Mouse (Mus musculus) thymus, postnatal 4 days (tissue): ENCODE data around the gene Kank3.
"Not testable (repeated sequence)": the region's sequence is repeated elsewhere in the genome, so short reads cannot be mapped to it uniquely, and the experiment has no call there.

Experiments
- DNase-seq: peaks from one replicate; pipeline ENCODE4 v3.0.0; 2021

Kank3 gene

DNA sequence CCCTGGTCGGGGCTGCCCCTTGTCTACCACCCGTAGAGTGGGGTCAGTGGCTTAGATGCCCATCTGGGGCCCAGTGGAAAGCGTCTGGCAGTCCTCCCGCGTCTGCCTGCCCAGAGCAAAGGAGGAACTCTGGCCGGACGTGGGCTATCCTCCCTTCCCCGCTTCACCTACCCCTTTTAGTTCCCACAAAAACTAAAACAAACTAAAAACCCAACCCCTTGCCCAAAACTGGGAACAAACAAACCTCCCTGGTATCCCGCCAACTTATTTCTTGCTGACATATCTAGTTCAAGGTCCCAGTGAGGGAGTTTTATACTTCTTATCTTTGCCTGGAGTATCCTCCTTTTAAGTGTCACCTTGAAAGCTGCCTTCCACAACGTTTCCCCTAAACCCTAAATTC is 2.1 kb upstream of the Kank3 start:
- no peak for DNase-seq

DNA sequence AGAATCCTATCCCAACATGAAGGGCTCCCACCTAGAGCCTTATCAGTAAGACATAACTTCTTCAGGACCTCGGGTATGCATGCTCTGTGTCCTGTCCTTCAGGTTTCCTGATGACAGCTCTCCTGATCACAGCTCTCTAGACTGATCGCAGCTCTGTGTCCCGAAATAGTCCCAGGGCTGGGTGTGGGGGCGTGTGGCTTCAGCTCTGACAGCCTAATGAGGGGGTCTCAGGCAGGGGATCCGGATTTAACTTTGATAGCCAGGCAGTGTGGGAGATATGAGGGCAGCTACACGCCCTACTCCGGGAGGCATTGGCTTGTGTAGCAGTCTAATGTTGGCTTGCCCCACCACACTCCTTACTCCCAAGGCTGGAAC is 810 bp downstream of the Kank3 start:
- no peak for DNase-seq

DNA sequence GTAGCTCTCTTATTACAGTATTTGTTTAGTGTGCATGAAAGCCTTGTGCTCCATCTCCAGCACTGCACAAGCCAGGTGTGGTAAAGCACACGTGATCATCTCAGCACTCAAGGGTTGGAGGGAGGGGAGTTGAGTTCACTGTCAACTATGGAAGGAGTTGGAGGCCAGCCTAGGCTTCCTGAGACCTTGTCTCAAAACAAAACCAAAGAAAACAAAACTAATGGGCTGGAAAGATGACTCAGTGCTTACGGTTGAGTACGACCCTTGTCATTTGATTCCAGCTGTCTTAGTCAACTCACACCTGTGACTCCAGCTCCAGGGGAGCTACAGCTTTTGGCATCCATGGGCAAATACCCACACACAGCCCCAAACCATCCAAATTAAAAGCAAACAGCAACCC is 2.2 kb downstream of the Kank3 start:
- no peak for DNase-seq

DNA sequence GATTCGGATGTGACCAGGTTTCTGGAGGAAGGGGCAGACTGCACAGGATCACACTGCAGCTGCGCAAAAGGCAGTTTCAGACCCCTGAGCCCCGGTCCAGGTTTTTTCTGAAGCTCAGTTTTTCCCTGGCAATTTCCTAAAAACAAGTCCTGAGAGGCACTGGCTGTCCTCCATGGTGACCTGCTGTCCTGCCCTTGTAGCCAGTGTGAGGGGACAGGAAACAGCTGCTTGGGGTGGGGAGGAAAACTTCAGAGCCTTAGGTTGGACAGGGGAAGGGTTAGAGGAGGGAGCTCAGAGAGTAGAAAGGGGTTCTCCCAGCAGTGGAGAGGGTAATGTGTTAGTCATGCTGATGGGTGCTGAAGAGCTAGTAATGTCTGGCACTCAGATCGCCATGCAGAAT is 2.7 kb downstream of the Kank3 start:
- no peak for DNase-seq

DNA sequence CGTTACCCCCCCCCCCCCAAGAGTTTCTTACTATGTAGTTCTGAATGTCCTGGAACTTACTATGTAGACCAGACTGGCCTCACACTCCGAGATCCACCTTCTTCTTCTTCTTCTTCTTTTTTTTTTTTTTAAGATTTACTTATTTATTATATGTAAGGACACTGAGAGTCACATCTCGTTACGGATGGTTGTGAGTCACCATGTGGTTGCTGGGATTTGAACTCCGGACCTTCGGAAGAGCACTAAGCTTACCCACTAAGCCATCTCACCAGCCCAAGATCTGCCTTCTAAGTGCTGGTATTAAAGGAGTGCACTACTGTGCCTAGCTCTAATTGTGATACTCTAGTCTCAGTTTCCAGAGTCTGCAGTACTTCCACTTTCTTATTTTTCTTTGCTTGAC is 5.1 kb downstream of the Kank3 start:
- DNase-seq, result no peak

DNA sequence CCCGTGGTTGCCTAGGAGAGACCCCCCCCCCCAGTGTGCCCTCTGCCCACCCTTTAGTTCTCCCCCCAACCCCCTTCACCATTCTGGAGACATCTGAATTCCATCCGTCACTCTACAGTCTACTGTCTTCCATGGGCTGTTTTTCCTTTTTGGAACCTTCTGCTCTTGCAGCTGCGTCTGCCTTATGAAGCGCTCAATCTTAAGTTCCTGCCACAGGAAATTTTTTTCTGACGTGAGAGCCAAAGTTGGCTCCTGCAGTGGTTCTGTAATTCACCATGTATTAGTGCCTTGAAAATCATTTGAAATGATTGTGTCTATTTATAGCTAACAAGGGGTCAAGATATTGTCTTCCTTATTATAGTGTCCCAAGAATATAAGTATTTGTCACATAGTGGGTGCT is 6.3 kb downstream of the Kank3 start:
- DNase-seq, result no peak

DNA sequence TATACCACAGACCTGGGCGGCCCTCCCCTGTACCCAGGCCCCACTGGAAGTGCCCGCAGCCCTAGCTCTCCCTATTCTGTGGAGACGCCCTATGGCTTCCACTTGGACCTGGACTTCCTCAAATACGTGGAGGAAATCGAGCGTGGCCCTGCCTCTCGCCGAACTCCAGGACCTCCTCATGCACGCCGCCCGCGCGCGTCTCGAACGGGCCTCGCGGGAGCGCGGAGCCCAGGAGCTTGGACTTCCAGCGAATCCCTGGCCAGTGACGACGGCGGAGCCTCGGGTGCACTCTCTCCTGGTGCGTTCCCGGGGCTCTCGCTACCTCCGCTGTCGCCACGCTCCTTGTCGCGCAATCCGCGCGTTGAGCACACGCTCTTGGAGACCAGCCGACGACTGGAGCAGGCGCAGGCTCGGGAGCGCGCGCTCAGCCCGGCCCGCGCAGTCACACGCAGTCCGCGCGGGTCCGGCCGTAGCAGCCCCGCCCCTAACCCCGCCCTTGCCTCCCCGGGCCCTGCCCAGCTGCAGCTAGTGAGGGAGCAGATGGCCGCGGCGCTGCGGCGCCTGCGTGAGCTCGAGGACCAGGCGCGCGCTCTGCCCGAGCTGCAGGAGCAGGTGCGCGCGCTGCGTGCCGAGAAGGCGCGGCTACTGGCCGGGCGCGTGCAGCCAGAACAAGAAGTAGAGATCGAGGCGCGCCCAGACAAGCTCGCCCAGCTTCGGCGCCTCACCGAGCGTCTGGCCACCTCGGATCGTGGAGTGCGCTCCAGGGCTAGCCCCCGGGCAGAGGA is 7.1 kb downstream of the Kank3 start:
- peak; percentile 85 for DNase-seq

DNA sequence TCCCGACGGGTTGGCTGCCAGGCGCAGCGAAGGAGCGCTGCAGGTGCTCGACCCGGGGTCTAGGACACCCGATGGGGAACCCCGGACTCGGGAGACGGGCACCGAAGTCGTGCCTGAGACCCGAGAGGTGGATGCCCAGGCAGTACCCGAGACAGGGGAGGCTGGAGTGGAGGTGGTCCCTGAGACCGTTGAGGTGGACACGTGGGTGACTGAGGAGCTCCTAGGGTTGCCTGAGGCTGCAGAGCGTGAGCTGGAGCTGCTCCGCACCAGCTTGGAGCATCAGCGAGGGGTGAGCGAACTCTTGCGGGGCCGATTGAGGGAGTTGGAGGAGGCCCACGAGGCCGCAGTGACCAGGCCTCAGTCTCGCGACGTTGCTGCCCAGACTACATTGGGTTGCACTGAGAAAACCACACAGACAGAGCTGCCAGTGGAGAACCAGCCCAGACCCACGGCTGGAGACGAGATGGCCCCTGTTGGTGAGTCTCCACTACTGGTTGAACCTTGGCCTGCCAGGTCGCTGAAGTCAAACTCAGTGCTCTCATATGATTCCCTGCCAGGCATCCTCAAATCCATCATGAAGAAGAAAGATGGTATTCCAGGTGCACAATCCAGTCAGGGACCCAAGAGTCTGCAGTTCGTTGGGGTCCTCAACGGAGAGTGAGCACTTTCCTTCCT is 7.8 kb downstream of the Kank3 start:
- DNase-seq, result no peak

DNA sequence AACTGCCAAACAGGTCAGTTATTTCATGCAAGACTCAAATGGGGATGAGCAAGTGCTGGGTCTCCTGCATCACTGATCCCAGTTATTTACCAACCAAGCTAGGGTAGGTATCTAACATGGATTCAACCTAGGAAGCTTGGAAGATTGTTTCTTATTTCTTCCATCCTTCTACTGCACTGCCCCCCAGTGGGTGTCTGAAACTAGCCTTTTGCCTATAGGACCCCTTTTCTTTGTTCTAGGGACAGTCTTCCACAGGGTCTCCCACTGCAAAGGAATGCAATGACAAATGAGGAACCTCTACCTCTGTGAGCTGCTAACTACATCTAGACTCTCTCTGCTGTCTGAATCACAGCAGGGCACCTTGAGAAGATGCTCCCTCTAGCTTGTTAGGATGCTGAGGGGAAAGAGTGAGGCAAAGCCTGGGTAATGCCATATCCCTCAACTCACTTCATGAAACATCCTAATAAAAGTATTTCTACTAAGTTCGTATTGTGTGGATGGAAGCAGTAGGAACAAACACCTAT is 12.2 kb downstream of the Kank3 start:
- no peak for DNase-seq

DNA sequence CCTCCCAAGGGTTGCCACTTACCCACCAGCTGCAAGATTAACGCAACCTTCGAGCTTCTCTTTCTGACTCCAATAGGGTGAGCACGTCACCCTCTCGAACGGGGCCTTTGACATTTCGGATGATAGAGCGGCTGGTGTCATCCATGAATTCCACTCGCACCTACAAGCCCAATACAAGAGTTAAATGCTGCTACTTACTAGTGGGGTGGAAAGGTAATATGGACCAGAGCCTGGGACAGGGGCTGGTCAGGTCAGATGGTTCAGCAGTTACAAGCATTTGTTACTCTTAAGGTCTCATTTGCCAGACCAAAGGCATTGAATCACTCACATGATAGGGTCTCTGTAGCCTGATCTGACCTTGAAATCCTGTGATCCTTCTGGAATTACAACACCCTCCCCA is 12.9 kb downstream of the Kank3 start:
- not testable (repeated sequence) for DNase-seq

DNA sequence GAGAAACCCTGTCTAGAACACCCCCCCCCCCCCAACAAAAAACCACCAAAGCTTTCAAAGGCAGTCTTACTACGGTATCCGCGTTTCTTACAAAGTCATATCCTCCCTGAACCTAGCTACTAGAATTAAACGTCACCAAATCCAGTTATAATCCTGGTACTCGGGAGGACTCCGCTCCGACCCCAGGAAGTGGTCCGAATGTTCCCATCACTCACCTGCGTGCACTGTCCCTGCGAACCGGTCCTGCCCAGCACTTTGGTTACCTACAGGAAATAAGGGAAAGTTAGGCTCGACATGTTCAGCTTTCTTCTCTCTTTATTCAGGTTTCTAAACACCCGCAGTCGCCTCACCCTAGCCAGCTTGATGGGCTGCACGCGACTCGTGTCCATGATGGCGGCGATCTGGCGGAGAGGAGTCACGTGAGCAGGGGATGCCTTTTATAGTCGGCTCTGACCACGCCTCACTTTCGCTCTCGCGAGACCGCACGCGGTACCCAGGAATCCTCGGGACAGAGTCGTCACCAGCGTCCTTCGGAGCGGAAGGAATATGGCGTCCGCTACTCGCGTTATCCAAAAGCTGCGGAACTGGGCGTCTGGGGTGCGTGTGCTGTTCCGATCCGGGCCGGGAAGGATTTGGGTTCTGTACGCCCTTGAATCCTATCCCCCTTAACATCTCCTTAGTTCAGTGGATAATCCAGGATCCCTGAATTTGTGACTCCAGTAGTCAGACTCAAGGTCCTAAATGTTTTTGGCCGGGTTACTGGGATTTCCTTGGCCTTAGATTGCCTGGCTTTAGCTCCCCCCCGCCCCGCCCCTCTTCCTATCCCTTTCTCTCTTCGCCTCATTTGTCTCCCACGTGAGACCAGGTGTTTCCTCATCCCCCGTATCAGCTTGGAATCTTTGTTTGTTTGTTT is 14.0 kb downstream of the Kank3 start, which contains the start of the genes Rps28 and Ndufa7:
Rps28 (minus strand) TSS at position 479 of the 913 bp plus-strand sequence.
Ndufa7 (plus strand) TSS at position 489 of the 913 bp plus-strand sequence.
- DNase-seq, result peak; percentile 97

DNA sequence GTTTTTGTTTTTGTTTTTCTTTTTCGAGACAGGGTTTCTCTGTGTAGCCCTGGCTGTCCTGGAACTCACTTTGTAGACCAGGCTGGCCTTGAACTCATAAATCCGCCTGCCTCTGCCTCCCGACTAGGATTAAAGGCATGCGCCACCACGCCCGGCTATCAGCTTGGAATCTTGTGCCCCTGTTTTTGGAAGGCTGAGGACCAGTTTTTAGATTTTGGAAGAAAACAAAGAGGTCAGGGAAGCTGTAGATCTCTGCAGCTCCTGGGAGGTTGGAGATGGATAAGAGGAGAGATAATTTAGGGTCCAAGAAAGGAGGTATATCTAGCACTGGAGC is 14.6 kb downstream of the Kank3 start:
- DNase-seq, result not testable (repeated sequence)

DNA sequence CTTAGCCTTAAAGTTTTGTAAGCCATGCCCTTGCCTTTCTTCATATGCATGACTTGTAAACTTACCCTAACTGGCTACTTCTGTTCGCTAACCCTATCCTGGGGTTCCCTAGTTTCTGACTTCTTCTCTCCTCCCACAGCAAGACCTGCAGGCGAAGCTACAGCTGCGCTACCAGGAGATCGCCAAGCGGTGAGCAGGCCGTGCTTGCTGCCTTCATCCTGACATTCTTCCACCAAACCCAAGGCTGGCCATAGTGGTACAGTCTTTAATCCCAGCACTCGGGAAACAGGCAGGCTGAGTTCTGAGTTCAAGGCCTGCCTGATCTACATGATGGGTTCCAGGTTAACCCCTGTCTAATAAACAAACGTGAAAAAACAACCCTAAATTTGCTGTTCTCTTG is 15.1 kb downstream of the Kank3 start:
- DNase-seq, result no peak

DNA sequence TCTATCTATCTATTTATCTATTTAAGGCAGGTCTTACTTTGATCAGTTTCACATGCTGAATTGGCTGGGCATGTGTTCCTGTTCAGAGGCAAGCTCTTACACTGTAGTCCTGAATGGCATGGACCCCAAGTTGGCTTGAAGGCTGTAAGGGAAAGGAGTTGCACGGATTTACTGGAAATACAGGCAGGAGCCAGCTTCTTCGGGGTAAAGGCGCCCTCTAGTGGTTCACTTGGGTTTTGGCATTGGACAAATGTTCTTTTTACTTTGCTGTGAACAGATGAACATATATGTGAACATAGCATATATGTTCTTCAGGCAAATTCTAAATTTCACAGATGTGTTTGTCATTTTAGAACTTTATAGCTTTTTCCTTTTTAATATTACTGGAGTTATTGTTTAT is 16.5 kb downstream of the Kank3 start:
- DNase-seq, result peak; percentile 76

DNA sequence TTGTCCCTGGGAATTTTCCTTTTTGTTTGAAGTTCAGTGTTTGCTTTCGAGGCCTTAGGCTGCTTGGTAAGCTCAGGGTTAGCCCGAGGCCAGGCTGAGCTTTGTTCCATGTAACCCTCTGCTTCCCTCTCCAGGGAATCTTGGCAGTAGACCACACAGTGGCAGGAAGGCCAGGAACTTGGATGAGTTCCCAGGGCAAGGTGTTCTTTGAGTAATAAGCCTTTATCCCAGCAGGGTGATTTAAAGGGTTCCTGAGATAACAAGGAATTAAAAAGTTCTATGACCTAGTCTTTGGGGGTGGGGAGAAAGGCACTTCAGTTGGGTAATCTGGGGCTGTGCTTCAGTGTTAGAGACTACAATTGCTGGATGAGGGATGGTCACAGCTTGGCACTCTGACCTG is 18.6 kb downstream of the Kank3 start:
- no peak for DNase-seq

DNA sequence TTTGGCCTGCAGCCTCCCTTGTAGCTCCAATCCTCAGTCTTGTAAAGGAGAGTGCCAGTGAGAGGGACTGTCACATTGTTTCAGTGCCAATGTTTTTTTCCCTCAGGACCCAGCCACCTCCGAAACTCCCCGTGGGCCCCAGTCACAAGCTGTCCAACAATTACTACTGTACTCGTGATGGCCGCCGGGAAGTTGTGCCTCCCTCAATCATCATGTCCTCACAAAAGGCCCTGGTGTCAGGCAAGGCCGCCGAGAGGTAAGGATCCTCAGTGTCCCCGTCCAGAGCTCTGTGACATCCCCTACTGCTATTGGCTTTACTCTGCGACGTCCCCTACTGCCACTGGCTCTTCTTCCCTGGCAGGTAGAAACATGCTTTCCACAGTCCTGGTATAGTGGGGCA is 19.2 kb downstream of the Kank3 start:
- DNase-seq, result no peak

DNA sequence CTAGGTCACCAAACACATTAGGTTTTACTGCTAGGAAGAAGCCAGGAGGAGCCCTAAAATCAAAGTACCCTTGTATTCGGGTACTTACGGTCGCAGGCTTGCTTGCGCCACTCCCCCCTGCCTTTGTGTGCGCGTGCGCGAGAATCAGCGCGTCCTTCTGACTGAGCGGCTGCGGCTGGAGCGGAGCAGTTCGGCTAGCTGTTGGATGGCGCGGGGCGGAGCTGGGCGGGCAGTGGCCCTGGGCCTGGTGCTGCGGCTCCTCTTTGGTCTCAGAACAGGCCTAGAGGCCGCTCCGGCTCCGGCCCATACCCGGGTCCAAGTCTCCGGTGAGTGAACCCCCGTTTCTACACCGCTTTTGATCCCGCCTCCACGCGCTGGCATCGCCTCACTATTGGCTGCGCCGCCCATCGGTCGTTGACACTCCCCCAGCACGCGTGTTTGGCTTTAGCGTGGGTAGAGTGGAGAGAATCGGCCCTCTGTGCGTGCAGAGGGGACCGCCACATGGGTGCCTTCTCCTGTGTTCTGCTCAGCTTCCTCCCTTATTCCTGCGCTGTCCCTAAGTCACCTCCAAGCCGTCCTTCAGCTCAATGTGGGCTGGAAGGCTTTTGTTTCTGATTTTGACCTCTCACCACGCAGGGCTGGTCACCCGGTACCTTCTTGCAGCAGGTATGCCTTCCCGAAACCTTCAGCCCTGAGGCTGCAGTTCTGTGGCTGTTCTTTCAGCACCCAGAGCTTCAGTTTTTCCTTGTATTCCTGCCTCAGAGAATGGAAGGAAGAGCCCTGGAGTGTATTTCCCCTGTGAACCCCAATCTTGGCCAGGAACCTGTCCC is 32.9 kb downstream of the Kank3 start, which contains the start of gene Cd320:
Cd320 (plus strand) TSS at position 126 of the 830 bp plus-strand sequence.
- peak; percentile 92 for DNase-seq

DNA sequence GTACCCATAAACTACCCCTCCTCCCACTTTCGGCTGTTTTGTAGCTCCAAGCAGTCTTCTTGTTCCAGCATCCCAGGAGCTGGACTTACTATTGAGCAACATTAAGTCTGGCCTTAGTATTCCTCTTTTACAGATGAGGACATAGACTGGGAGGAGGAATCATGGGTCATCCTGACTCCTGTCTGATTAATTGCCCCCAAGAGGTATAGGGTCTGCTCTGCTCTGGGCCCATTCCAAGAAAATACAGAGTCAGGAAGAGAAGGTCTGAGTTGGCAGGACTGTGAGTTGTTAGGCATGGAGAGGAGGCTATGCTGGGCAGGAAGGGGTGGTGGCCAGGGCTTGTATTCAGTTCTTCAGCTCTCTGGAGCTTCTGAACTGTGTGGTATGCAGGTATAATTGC is 33.9 kb downstream of the Kank3 start:
- no peak for DNase-seq

DNA sequence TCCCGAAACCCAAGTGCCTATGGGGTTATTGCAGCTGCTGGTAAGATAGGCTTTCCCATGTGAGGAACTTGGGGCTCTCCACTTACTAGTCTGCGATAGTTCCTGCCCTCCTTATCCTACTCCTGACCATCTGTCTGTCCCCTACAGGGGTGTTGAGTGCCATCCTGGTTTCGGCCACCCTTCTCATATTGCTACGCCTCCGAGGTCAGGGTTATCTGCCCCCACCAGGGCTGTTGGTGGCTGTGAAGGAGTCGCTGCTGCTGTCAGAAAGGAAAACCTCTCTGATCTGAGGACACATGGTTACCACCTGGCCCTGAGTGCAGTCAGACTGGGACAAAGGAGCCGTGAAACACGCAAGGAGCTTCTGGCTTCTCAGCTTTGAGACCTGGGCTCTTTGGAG is 37.8 kb downstream of the Kank3 start:
- DNase-seq, result no peak

DNA sequence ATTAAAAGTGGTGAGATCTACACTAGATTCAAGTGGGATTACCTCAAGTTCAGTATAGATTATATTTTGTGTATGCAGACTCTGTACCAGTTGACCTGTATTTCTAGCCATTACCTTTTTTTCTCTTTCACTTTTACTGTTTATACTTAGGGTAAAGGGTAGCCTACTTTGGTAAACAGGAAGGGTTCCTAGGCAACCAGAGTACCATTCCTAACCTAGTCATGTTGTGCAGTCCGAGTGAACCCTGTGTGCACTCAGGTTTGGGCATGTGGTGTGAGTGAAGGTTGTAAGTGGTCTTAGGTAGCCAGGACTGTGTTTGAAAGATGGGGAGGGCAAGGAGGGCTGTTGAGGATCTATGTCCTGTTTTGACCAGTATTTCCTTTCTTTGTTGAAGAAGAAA is 41.0 kb downstream of the Kank3 start:
- no peak for DNase-seq

DNA sequence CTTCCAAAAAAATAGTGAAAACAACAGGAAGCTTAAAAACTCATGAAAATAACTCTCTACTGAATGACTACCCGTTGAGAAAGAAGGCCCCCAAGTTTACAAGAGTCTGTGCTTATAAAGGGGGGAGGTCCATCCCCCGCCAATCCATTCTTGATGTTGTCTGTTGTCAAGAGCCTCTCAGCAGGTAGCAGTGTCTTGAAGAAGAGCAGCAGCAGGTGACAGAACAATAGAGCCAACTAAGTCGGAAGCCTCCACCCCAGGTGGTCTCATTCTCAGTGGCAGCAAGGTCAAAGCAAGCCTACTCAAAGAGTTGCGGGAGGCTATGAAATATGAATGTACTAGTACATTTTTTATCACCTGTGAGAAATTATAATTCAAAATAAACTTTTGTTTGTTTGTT is 47.5 kb downstream of the Kank3 start:
- DNase-seq, result no peak

DNA sequence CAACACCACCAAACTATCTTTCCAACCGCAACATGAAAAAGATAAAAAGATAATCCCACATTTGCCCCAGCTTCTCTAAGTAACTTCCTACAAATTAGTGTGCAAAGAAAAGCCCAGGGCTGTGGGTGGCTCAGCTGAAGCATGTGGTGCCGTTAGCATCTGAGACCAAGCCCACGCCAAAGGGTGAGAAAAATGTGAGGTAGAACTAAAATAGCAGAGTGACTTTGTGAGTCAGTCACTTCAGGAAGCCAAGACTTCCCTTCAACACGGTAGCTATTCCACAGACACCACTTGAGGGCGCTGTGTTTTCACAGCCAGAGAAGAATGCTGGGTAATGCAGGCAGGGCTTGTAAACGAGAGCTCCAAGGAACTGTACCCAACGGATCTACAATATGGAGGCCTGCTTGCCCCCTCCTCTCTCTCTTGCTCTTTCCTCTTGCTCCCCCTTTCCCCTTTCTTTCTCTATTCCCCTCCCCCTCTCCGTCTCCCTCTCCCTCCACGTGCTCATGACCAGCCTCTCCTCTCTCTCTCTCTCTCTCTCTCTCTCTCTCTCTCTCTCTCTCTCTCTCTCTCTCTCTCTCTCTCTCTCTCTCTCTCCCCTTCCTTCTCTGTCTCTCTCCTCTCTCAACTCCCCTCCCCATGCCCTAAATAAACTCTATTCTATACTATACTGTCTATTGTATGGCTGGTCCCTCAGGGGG is 55.2 kb downstream of the Kank3 start:
- DNase-seq, result peak; percentile 82
